Mouse (Mus musculus): Measurements from ENCODE around the gene Sirt1.
"Not testable (repeated sequence)": the region's sequence is repeated elsewhere in the genome, so short reads cannot be mapped to it uniquely, and the experiment has no call there.

The Sirt1 gene
- long read RNA-seq, experiment 1: 0 reads
- long read RNA-seq, experiment 2, partial matches to known transcripts: 2 of 4 reads
- long read RNA-seq, experiment 2, other reads (novel, unspliced or antisense): 2 of 4 reads

GRCm38 (mm10) chr10:63381498-63382280 is at the start of gene Sirt1:
Gene Sirt1, minus strand, starts transcription at chr10:63381704.
- intact Hi-C loops (cut with DNase I): loop anchor here (2.0 to 5.0 kb wide), 2 partner anchors 39 to 227 kb away; no protein-coding TSS in a partner anchor

- intact Hi-C loops (cut with DNase I): loop anchor here (10.0 kb wide), 1 partner anchor 45 kb away; no protein-coding TSS in a partner anchor
Observed at GRCm38 (mm10) chr10:63429785-63430305, 48.3 kb upstream of the Sirt1 start, which contains the start of gene Ctnna3. Gene Ctnna3, plus strand, starts transcription at chr10:63430098.

- intact Hi-C loops (cut with DNase I): loop anchor here (10.0 kb wide), 1 partner anchor 45 kb away; no protein-coding TSS in a partner anchor
Observed at GRCm38 (mm10) chr10:63429380-63429779, 47.9 kb upstream of the Sirt1 start.

- intact Hi-C loops (cut with DNase I): loop anchor here (10.0 kb wide), 1 partner anchor 46 kb away; no protein-coding TSS in a partner anchor
Observed at GRCm38 (mm10) chr10:63429023-63429340, 47.5 kb upstream of the Sirt1 start.

GRCm38 (mm10) chr10:63428243-63429022 is 46.9 kb upstream of the Sirt1 start:
- intact Hi-C loops (cut with DNase I): loop anchor here (10.0 kb wide), 1 partner anchor 46 kb away; no protein-coding TSS in a partner anchor

GRCm38 (mm10) chr10:63427146-63427545 is 45.6 kb upstream of the Sirt1 start:
- intact Hi-C loops (cut with DNase I): loop anchor here (10.0 kb wide), 1 partner anchor 48 kb away; no protein-coding TSS in a partner anchor

GRCm38 (mm10) chr10:63424475-63424814 is 42.9 kb upstream of the Sirt1 start:
- intact Hi-C loops (cut with DNase I): loop anchor here (10.0 kb wide), 1 partner anchor 50 kb away; no protein-coding TSS in a partner anchor

- intact Hi-C loops (cut with DNase I): loop anchor here (10.0 kb wide), 1 partner anchor 51 kb away; no protein-coding TSS in a partner anchor
Observed at GRCm38 (mm10) chr10:63423591-63424474, 42.3 kb upstream of the Sirt1 start.

- intact Hi-C loops (cut with DNase I): loop anchor here (10.0 kb wide), 1 partner anchor 52 kb away; no protein-coding TSS in a partner anchor
Observed at GRCm38 (mm10) chr10:63422736-63422992, 41.2 kb upstream of the Sirt1 start.

- intact Hi-C loops (cut with DNase I): loop anchor here (2.0 to 10.0 kb wide), 2 partner anchors 53 to 153 kb away; no protein-coding TSS in a partner anchor
Observed at GRCm38 (mm10) chr10:63421739-63422735, 40.5 kb upstream of the Sirt1 start, which contains the start of gene Gm7075. Gene Gm7075, minus strand, starts transcription at chr10:63421789.

GRCm38 (mm10) chr10:63417061-63417460 is 35.6 kb upstream of the Sirt1 start:
- intact Hi-C loops (cut with DNase I): no loop called here

GRCm38 (mm10) chr10:63415850-63416249 is 34.3 kb upstream of the Sirt1 start:
- intact Hi-C loops (cut with DNase I): no loop called here

- intact Hi-C loops (cut with DNase I): no loop called here
Observed at GRCm38 (mm10) chr10:63415287-63415686, 33.8 kb upstream of the Sirt1 start.

- intact Hi-C loops (cut with DNase I): no loop called here
Observed at GRCm38 (mm10) chr10:63412756-63413155, 31.3 kb upstream of the Sirt1 start.

- intact Hi-C loops (cut with DNase I): not testable (repeated sequence)
Observed at GRCm38 (mm10) chr10:63411674-63412073, 30.2 kb upstream of the Sirt1 start.

- intact Hi-C loops (cut with DNase I): no loop called here
Observed at GRCm38 (mm10) chr10:63410162-63410956, 28.9 kb upstream of the Sirt1 start.

GRCm38 (mm10) chr10:63403636-63404035 is 22.1 kb upstream of the Sirt1 start:
- intact Hi-C loops (cut with DNase I): no loop called here

GRCm38 (mm10) chr10:63402731-63403504 is 21.4 kb upstream of the Sirt1 start:
- intact Hi-C loops (cut with DNase I): no loop called here
